Mouse (Mus musculus) hindbrain, embryonic 14.5 days (tissue): Measurements from ENCODE around the gene Mtap. TPM values are rescaled to one million over a fixed set of nuclear protein-coding genes. Genes with fewer than 3 reads are reported as not detected.

Source experiments
- ATAC-seq: fragments of 200-750 bp; cut with Nextera tagmentation; 2 replicates; pipeline ENCODE4 v1.8.0; 2017; ENCODE audit warnings: moderate number of reproducible peaks, mild to moderate bottlenecking, moderate TSS enrichment, moderate library complexity; ENCODE audit not compliant: low FRiP score
- DNase-seq: peaks from one replicate; pipeline ENCODE4 v3.0.0-alpha.2; 2015; ENCODE audit warnings: low spot score
- H3K27ac ChIP-seq: fragments of 300-500 bp; sonication (generic); 2 replicates; pipeline ENCODE4 v1.5.1; 2014; ENCODE audit warnings: mild to moderate bottlenecking, moderate library complexity
- H3K27me3 ChIP-seq: fragments of 300-500 bp; sonication (generic); 2 replicates; pipeline ENCODE4 v1.6.1; 2014; ENCODE audit warnings: mild to moderate bottlenecking, low read length, mixed read lengths; ENCODE audit not compliant: control insufficient read depth, insufficient read depth
- H3K36me3 ChIP-seq: fragments of 300-500 bp; sonication (generic); replicated peaks from 2 replicates; pipeline ENCODE4 v1.6.1; 2014; ENCODE audit not compliant: control insufficient read depth, insufficient read depth
- H3K4me1 ChIP-seq: fragments of 300-500 bp; sonication (generic); replicated peaks from 2 replicates; pipeline ENCODE4 v1.6.1; 2014; ENCODE audit warnings: antibody characterized with exemption, low read length, mixed read lengths; ENCODE audit not compliant: control insufficient read depth, insufficient read depth
- H3K4me2 ChIP-seq: fragments of 300-500 bp; sonication (generic); replicated peaks from 2 replicates; pipeline ENCODE4 v1.6.1; 2014; ENCODE audit warnings: mild to moderate bottlenecking, moderate library complexity
- H3K4me3 ChIP-seq: fragments of 300-500 bp; sonication (generic); replicated peaks from 2 replicates; pipeline ENCODE4 v1.5.1; 2014; ENCODE audit warnings: mild to moderate bottlenecking, low read length
- H3K9ac ChIP-seq: fragments of 300-500 bp; sonication (generic); 2 replicates; pipeline ENCODE4 v1.6.1; 2014
- H3K9me3 ChIP-seq: fragments of 300-500 bp; sonication (generic); 2 replicates; pipeline ENCODE4 v1.6.1; 2016; ENCODE audit warnings: low read length; ENCODE audit not compliant: control insufficient read depth
- WGBS: fragments of 180-500 bp; shearing (Covaris S2); extraction: QIAGEN DNeasy Blood & Tissue Kit; methylation state at CpG from one replicate; pipeline ENCODE4 v1.1.7; 2014; 5-methylcytosine and 5-hydroxymethylcytosine counted together
- polyA plus RNA-seq: library from polyadenylated mRNA; unstranded; fragments of >200 nt; fragmentation: Nextera tagmentation; extraction: Ambion mirVana; gene quantifications from 2 replicates; pipeline ENCODE4 v1.2.1, GENCODE M21; 2014

Mtap gene
- polyA plus RNA-seq, 1 experiment from 2014 or later = 29.1 TPM

DNA sequence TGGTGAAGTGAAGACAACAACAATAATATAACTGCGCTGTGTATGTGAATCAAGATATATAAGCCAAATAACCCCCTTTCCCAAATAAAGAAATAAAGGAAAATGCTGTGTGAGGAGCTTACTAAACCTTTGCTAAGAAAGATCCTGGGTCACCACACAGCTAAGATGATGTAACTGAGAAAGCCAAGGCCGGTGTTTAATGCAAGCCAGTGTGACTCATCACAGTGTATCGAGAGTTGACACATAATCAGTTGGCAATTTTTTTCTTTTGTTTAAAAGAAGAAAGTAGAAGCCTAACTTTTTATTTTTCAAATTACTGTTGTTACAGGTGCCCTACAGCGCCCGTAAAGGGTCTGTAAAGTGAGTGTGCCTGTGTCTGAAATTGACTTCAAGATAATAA is 43.2 kb downstream of the Mtap start:
- no peak for ATAC-seq
- Histone ChIP-seq H3K9me3 (0 out of 2 replicates have a peak, but pooled peaks cover 3% of the 10 kb centered on the region), H3K27me3 (no peaks in the 10 kb centered on the region), H3K4me2 (no peak overlapping the region), H3K4me1 (no peaks in the 10 kb centered on the region), H3K36me3 (peaks cover 27% of the 10 kb centered on the region), H3K9ac (no peak overlapping the region), H3K27ac (no peak overlapping the region), H3K4me3 (no peak overlapping the region)
- 99% methylated on average over 5 of the region's 5 CpGs for WGBS
- no peak for DNase-seq

DNA sequence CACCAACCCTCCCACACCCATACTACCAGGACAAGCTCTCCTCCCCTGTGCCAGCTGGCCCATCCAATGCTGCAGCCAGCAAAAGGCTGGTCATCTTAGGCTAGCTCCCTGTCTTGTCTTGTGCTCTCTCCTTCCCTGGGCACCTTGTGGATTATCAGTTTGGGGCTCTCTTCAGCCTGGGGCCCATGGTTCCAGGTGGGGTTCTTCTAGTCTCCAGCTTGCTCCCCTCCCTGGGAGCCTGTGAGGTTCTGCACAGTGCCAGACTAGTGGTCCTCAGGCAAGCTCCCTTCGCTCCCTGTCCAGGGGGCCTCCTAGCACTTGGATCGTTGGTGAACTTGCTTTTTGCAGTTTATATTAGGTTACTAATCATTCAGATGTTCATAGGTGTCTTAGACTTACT is 44.7 kb downstream of the Mtap start:
- Histone ChIP-seq H3K27ac (no peak overlapping the region), H3K36me3 (peaks cover 24% of the 10 kb centered on the region), H3K9ac (no peak overlapping the region), H3K27me3 (no peaks in the 10 kb centered on the region), H3K9me3 (0 out of 2 replicates have a peak, but pooled peaks cover 3% of the 10 kb centered on the region), H3K4me3 (no peak overlapping the region), H3K4me1 (no peaks in the 10 kb centered on the region), H3K4me2 (no peak overlapping the region)
- ATAC-seq = no peak
- WGBS = 94% methylated on average over 2 of the region's 2 CpGs
- DNase-seq = no peak

DNA sequence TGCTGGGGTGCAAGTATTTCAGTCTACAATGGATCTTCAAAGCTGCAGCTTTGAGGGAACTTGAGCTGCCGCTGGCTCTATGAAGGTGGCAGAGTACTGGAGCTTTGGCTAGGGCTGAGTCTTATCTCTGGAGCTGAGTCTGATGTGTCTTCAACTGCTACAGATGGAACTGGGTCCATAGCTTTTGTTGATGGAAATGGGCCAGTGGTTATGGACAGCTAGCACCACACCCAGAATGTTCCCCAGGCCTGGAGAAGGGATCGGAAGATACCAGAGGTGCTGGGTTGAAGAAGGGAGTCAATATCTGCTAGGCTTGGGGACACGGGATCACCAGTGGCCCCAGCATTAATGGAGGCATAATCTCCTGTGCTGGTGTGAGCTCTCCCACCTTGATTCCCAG is 45.6 kb downstream of the Mtap start:
- no peak for ATAC-seq
- no peaks in the 10 kb centered on the region for H3K27me3 ChIP-seq
- peaks cover 24% of the 10 kb centered on the region for H3K36me3 ChIP-seq
- no peak for DNase-seq
- WGBS = 98% methylated on average over 3 of the region's 3 CpGs
- H3K9ac ChIP-seq = no peak overlapping the region
- 0 out of 2 replicates have a peak, but pooled peaks cover 3% of the 10 kb centered on the region for H3K9me3 ChIP-seq
- no peak overlapping the region for H3K27ac ChIP-seq
- no peak overlapping the region for H3K4me3 ChIP-seq
- no peaks in the 10 kb centered on the region for H3K4me1 ChIP-seq
- H3K4me2 ChIP-seq = no peak overlapping the region

DNA sequence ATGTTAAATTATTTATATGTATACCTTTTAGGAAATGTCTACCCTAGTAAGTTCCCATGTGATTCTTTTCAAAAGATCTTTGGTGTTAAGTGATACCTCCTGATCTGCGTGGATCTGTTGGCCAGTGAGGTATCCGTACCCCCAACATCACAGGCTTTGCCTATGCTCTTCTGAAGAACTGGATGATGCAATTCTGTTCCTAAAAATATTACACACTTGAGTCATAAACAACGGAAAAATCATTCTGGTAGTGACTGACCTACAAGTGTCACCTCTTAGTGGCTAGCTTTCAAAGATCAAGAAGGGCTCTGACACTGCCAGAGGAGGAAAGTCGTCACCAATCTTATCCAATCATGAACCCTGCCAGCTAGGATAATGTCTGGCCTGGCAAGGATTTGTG is 58.6 kb downstream of the Mtap start:
- Histone ChIP-seq H3K4me3 (no peak overlapping the region), H3K4me2 (no peak overlapping the region), H3K9me3 (no peaks in the 10 kb centered on the region), H3K36me3 (no peaks in the 10 kb centered on the region), H3K27ac (no peak overlapping the region), H3K4me1 (no peaks in the 10 kb centered on the region), H3K9ac (no peak overlapping the region), H3K27me3 (no peaks in the 10 kb centered on the region)
- DNase-seq = no peak
- no peak for ATAC-seq
- WGBS = 92% methylated on average over 4 of the region's 4 CpGs

DNA sequence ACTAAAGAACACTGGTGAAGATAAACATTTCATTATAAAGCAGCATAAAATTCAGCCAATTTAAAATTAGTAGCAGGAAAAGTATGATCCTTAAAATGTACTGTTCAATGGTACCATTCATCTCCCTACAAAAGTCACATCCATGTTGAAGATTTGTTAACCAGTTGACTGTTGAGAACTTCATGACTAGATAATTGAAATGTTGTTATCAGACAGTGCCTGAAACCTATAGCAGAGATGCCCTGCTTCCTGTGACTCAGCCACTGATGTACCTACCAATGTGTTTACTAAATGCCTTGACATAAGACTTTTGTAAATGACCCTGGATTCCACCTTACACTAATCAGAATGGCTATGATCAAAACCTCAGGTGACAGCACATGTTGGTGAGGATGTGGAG is 60.2 kb downstream of the Mtap start:
- Histone ChIP-seq H3K4me2 (no peak overlapping the region), H3K4me1 (no peaks in the 10 kb centered on the region)

DNA sequence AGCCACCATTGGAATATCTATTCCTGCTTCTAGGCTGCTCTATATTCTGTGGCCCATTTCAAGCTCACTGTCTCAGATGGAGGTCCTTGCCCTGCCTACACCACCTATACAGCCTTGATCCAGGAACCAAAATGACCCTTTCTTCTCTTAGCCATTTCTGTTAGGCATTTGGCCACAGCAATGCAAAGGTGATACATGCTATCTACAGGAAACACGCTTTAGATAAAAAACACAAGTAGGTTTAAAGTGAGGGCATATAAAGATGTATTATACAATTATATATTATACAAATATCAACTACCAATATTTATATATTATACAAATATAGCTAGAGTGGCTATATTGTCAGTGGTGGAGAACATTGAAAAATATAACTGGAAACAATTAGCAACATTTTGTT is 63.9 kb downstream of the Mtap start:
- no peak for DNase-seq
- Histone ChIP-seq H3K27me3 (no peaks in the 10 kb centered on the region), H3K36me3 (no peaks in the 10 kb centered on the region), H3K9me3 (no peaks in the 10 kb centered on the region), H3K4me3 (no peak overlapping the region), H3K4me2 (no peak overlapping the region), H3K27ac (no peak overlapping the region), H3K4me1 (no peaks in the 10 kb centered on the region), H3K9ac (no peak overlapping the region)
- WGBS = 93% methylated on average over 1 of the region's 1 CpGs
- ATAC-seq = no peak

More for the DNA sequence above, 60.2 kb downstream of the Mtap start:
- Histone ChIP-seq H3K27ac (no peak overlapping the region), H3K27me3 (no peaks in the 10 kb centered on the region), H3K36me3 (no peaks in the 10 kb centered on the region), H3K9me3 (no peaks in the 10 kb centered on the region), H3K4me3 (no peak overlapping the region), H3K9ac (no peak overlapping the region)
- no peak for DNase-seq
- ATAC-seq = no peak

DNA sequence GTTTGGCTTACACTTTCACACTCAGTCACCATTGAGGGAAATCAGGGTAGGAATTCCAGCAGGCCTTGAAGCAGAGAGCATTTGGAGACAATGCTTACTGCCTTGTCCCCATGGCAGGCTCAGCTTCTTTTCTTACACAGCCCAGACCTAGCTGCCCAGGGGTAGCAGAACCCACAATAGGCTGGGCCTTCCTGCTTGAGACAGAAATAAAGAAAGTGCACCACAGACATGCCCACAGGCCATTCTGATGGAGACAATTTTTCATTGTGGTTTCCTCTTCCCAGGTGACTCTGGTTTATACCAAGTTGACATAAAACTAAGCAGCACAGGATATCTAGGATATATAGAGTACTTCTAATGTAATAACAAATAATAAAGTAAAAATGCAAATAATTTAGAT is 72.4 kb downstream of the Mtap start:
- DNase-seq (no peak), ATAC-seq (no peak)
- H3K4me1 ChIP-seq = no peaks in the 10 kb centered on the region
- no peak overlapping the region for H3K4me3 ChIP-seq
- no peak overlapping the region for H3K9ac ChIP-seq
- no peaks in the 10 kb centered on the region for H3K27me3 ChIP-seq
- no peaks in the 10 kb centered on the region for H3K36me3 ChIP-seq
- H3K27ac ChIP-seq = no peak overlapping the region
- H3K4me2 ChIP-seq = no peak overlapping the region
- H3K9me3 ChIP-seq = no peaks in the 10 kb centered on the region

DNA sequence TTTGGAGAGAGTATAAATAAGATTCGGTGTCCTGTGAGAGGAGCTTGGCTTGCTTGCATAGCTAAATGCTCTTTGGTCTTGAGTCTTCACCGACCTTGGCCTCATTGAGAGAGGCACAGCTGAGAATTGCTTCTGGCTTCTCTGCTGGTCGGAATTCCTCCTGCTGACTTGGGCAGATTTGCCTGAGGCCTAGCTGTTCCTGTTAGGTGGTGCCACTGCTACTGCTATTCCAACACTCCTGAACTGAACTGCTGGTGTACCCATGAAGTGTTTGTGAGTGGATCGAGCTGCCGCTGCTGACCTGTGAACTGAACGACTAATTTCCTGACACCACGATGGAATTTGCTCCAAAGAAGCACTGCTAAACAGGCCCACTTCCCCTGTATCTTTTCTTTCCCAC is 73.4 kb downstream of the Mtap start:
- H3K4me3 ChIP-seq = no peak overlapping the region
- H3K9ac ChIP-seq = no peak overlapping the region
- no peaks in the 10 kb centered on the region for H3K9me3 ChIP-seq
- no peaks in the 10 kb centered on the region for H3K27me3 ChIP-seq
- H3K4me2 ChIP-seq = no peak overlapping the region
- WGBS = 89% methylated on average over 7 of the region's 7 CpGs
- no peak overlapping the region for H3K27ac ChIP-seq
- H3K36me3 ChIP-seq = no peaks in the 10 kb centered on the region
- DNase-seq (no peak), ATAC-seq (no peak)
- no peaks in the 10 kb centered on the region for H3K4me1 ChIP-seq

DNA sequence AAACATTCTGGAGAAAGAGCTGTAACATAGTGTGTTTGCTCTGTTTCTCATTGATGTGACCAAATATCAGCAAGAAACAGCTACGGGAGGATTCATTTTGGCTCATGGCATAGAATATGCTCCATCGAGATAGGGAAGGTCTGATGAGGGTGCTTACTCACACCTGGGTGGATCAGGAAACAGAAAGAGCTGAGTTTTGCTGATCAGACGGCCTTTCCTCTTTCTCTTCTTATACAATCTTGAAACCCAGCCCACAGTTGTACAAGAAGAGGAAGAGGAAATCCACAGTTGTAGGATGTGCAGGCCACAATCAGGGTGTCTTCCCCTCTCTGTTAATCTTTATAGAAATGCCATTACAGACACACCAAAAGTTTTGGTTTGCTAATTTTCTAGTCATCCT is 75.3 kb downstream of the Mtap start:
- 86% methylated on average over 3 of the region's 3 CpGs for WGBS
- Histone ChIP-seq H3K4me2 (no peak overlapping the region), H3K9ac (no peak overlapping the region), H3K36me3 (no peaks in the 10 kb centered on the region), H3K27ac (no peak overlapping the region), H3K4me3 (no peak overlapping the region), H3K9me3 (no peaks in the 10 kb centered on the region), H3K4me1 (no peaks in the 10 kb centered on the region), H3K27me3 (no peaks in the 10 kb centered on the region)
- no peak for ATAC-seq
- DNase-seq = no peak
